Mouse (Mus musculus): ENCODE measurements around the gene Zfp553.

GRCm38 (mm10) chr7:127223515-127224478 is 9.1 kb upstream of the Zfp553 start:
- TF ChIP-seq CTCF (IDR thresholded peaks at IDR 0.05; ENCODE audit: low read depth, low read length): no peak
- no peak for TF ChIP-seq POLR2A (IDR thresholded peaks at IDR 0.05; ENCODE audit: borderline replicate concordance, low read depth, low read length)

Measured in bone marrow macrophage, adult 2 months (primary cell).